Mouse (Mus musculus) heart, adult 2 months (tissue): ENCODE data around the gene Echdc2. TPM values are rescaled to one million over a fixed set of nuclear protein-coding genes. Genes with fewer than 3 reads are reported as not detected.
"Not testable (repeated sequence)": the region's sequence is repeated elsewhere in the genome, so short reads cannot be mapped to it uniquely, and the experiment has no call there.

Experiments
- DNase-seq, 2 experiments: peaks; one replicate each; pipeline ENCODE4 v3.0.0; 2021
- H3K27ac ChIP-seq: fragments of 200-600 bp; 2 replicates; pipeline ENCODE4 v1.8.1; 2022
- H3K27me3 ChIP-seq: fragments of 200-500 bp; 2 replicates; pipeline ENCODE4 v1.6.1; 2012; ENCODE audit warnings: mild to moderate bottlenecking, low read length, inconsistent platforms, mixed read lengths; ENCODE audit not compliant: control insufficient read depth, insufficient read depth
- H3K36me3 ChIP-seq: fragments of 200-500 bp; 2 replicates; pipeline ENCODE4 v1.6.1; 2012; ENCODE audit warnings: low read length, inconsistent platforms; ENCODE audit not compliant: control insufficient read depth, insufficient read depth
- H3K4me1 ChIP-seq: fragments of 200-500 bp; 2 replicates; pipeline ENCODE4 v1.6.1; 2011; ENCODE audit warnings: low read length; ENCODE audit not compliant: control insufficient read depth, insufficient read depth
- H3K4me3 ChIP-seq: fragments of 200-600 bp; 2 replicates; pipeline ENCODE4 v1.8.1; 2022
- H3K79me2 ChIP-seq: fragments of 200-500 bp; replicated peaks from 2 replicates; pipeline ENCODE4 v1.6.1; 2012; ENCODE audit warnings: mild to moderate bottlenecking, inconsistent platforms, low read length, moderate library complexity, mixed read lengths; ENCODE audit not compliant: control insufficient read depth, insufficient read depth
- H3K9ac ChIP-seq: fragments of 200-500 bp; 2 replicates; pipeline ENCODE4 v1.6.1; 2012; ENCODE audit warnings: low read depth, mild to moderate bottlenecking, control low read depth, inconsistent platforms, low read length, mixed read lengths
- CTCF ChIP-seq: fragments of 200-600 bp; IDR thresholded peaks from 2 replicates; pipeline ENCODE4 v1.8.1; 2022; ENCODE audit warnings: antibody characterized with exemption, mild to moderate bottlenecking, moderate library complexity
- EP300 ChIP-seq: fragments of 200-500 bp; IDR thresholded peaks from 2 replicates; pipeline ENCODE4 v1.6.1; 2011; ENCODE audit warnings: low read depth, low read length, control low read depth; ENCODE audit not compliant: insufficient read depth
- POLR2A ChIP-seq: fragments of 200-500 bp; IDR thresholded peaks from 2 replicates; pipeline ENCODE4 v1.6.1; 2011; ENCODE audit warnings: mild to moderate bottlenecking, low read depth, low read length, control low read depth; ENCODE audit not compliant: insufficient read depth
- WGBS: fragments of 180-500 bp; shearing (Covaris S2); methylation state at CpG from one replicate; pipeline ENCODE4 v1.1.7; 2018; 5-methylcytosine and 5-hydroxymethylcytosine counted together
- intact Hi-C: fragments of 180-260 bp; cut with DNase I; formaldehyde crosslinking; loops from one replicate; pipeline ENCODE4 v1.15.1; 2025
- polyA plus RNA-seq: library from polyadenylated mRNA; depleted of rRNA; stranded (reverse); fragments of >200 nt; gene quantifications from 2 replicates; pipeline ENCODE4 v1.2.3, GENCODE M21; 2012
- total RNA-seq, 2 experiments: library from RNA; stranded (reverse); gene quantifications; 2 replicates each; pipeline ENCODE4 v1.2.3; 2021

Echdc2 gene
- total and polyA plus RNA-seq, 3 experiments = 27.7 to 64.0 (median 34.4) TPM

- H3K79me2 ChIP-seq = no peaks in the 10 kb centered on the region
- DNase-seq = no peak
- intact Hi-C loops = no loop called here
- H3K36me3 ChIP-seq = no peaks in the 10 kb centered on the region
- H3K9ac ChIP-seq = no peak within 1 kb of the TSS
- H3K27ac ChIP-seq = no peak within 1 kb of the TSS
- no peaks in the 10 kb centered on the region for H3K27me3 ChIP-seq
- no peak within 1 kb of the TSS for H3K4me3 ChIP-seq
- TF ChIP-seq POLR2A (no peak), CTCF (no peak), EP300 (no peak)
- H3K4me1 ChIP-seq = no peaks in the 10 kb centered on the region
- WGBS = 89% methylated on average over 1 of the region's 1 CpGs
Observed at GRCm38 (mm10) chr4:108144880-108145279, 20.4 kb upstream of the Echdc2 start, which contains the start of gene Scp2. Gene Scp2, minus strand, starts transcription at chr4:108144998.

DNA sequence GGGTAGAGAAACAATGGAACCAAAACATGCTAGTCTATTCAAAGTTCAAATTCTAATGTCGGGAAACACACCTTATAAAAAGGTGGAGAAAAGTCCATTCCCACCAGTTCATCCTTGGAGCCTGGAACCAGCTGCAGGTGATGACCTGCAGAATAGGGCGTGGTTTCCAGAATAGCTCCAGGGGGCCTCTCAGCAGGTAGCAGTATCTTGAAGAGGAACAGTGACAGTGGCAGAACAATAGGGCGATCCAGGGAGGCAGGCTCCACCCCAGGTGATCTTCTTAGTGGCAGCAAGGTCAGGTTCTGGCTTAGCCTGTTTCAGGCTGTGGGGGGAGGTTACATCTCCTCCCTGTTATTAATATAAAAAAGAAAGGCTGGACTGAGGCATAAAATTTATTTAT, 19.7 kb upstream of the Echdc2 start:
- H3K27me3 ChIP-seq, H3K27ac ChIP-seq, H3K79me2 ChIP-seq, H3K4me3 ChIP-seq, H3K4me1 ChIP-seq, intact Hi-C loops, H3K9ac ChIP-seq, H3K36me3 ChIP-seq, DNase-seq: not testable (repeated sequence)
- WGBS = 50% methylated on average over 3 of the region's 3 CpGs

DNA sequence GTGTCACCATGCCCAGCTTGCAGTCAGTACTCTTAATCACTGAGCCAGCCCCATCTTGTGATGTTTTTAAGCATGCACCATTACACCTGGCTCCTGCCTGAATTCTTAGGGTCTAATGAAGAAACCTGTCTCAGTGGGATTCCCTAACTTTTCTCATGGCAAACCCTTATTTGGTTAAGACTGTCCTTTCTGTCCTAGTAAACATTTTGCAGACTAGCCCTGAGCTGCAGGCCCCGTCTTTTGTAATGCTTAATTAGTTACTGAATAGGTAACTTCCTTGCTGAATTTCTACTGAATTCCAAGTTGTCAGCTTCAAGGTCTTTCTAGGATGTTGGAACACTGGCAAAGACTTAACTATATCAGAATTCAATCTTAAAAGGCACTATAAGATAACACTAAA, 10.1 kb upstream of the Echdc2 start:
- H3K36me3 ChIP-seq, H3K27ac ChIP-seq, H3K9ac ChIP-seq, H3K4me1 ChIP-seq, H3K79me2 ChIP-seq, H3K4me3 ChIP-seq, DNase-seq, intact Hi-C loops, H3K27me3 ChIP-seq: not testable (repeated sequence)
- WGBS = 90% methylated on average over 1 of the region's 1 CpGs

GRCm38 (mm10) chr4:108161936-108162335, 3.3 kb upstream of the Echdc2 start:
- Histone ChIP-seq H3K4me3 (no peak overlapping the region), H3K9ac (no peak overlapping the region), H3K4me1 (no peaks in the 10 kb centered on the region), H3K27me3 (no peaks in the 10 kb centered on the region; the same call in 1 of the 2 replicates), H3K27ac (no peak overlapping the region), H3K79me2 (no peaks in the 10 kb centered on the region), H3K36me3 (no peaks in the 10 kb centered on the region)
- TF ChIP-seq CTCF (no peak), EP300 (no peak), POLR2A (no peak)
- DNase-seq = no peak
- intact Hi-C loops = no loop called here
- WGBS = 86% methylated on average over 8 of the region's 8 CpGs

GRCm38 (mm10) chr4:108163291-108163690, 1.9 kb upstream of the Echdc2 start:
- intact Hi-C loops = no loop called here
- Histone ChIP-seq H3K9ac (no peak overlapping the region), H3K4me1 (no peaks in the 10 kb centered on the region), H3K36me3 (no peaks in the 10 kb centered on the region), H3K27ac (no peak overlapping the region), H3K4me3 (no peak overlapping the region), H3K27me3 (no peaks in the 10 kb centered on the region; the same call in 1 of the 2 replicates), H3K79me2 (no peaks in the 10 kb centered on the region)
- TF ChIP-seq POLR2A = no peak
- TF ChIP-seq EP300 = no peak
- TF ChIP-seq CTCF = no peak
- 80% methylated on average over 3 of the region's 3 CpGs for WGBS
- DNase-seq = no peak

DNA sequence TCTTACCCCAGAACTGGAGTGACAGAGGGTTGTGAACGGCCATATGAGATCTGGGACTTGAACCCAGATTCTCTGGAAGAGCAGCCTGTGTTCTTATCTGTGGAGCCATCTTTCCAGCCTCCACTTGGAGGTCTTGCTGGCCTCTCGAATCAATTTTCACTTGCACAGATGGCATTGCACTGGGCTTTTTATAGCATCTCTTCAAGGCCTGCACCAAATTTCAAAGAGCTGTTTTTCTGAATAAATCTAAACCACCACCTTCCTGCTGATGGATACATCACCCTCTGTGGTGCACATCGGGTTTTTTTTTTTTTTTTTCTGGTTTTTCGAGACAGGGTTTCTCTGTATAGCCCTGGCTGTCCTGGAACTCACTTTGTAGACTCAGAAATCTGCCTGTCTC, 1.6 kb downstream of the Echdc2 start:
- WGBS = 63% methylated on average over 4 of the region's 4 CpGs
- H3K79me2 ChIP-seq = no peaks in the 10 kb centered on the region
- TF ChIP-seq EP300 (no peak), CTCF (no peak), POLR2A (no peak)

GRCm38 (mm10) chr4:108168056-108168455, 2.8 kb downstream of the Echdc2 start:
- H3K36me3 ChIP-seq = no peaks in the 10 kb centered on the region
- no peak for DNase-seq
- intact Hi-C loops = no loop called here
- no peaks in the 10 kb centered on the region; the same call in 1 of the 2 replicates for H3K27me3 ChIP-seq
- 66% methylated on average over 6 of the region's 6 CpGs for WGBS
- H3K27ac ChIP-seq = no peak overlapping the region
- TF ChIP-seq CTCF (no peak), EP300 (no peak), POLR2A (no peak)
- H3K4me1 ChIP-seq = no peaks in the 10 kb centered on the region
- no peak overlapping the region for H3K4me3 ChIP-seq
- H3K9ac ChIP-seq = no peak overlapping the region
- no peaks in the 10 kb centered on the region for H3K79me2 ChIP-seq

More for the DNA sequence above, 1.6 kb downstream of the Echdc2 start:
- H3K9ac ChIP-seq = no peak overlapping the region
- intact Hi-C loops = no loop called here
- no peak overlapping the region for H3K27ac ChIP-seq
- H3K4me3 ChIP-seq = no peak overlapping the region
- H3K27me3 ChIP-seq = no peaks in the 10 kb centered on the region; the same call in 1 of the 2 replicates
- H3K36me3 ChIP-seq = no peaks in the 10 kb centered on the region
- no peaks in the 10 kb centered on the region for H3K4me1 ChIP-seq
- no peak for DNase-seq
